Mouse (Mus musculus) heart, embryonic 13.5 days (tissue): ENCODE results near the gene Scd4. TPM values are rescaled to one million over a fixed set of nuclear protein-coding genes. Genes with fewer than 3 reads are reported as not detected.
"Not testable (repeated sequence)": the region's sequence is repeated elsewhere in the genome, so short reads cannot be mapped to it uniquely, and the experiment has no call there.

Source experiments
- ATAC-seq: fragments of 200-750 bp; cut with Nextera tagmentation; 2 replicates; pipeline ENCODE4 v1.8.0; 2017; ENCODE audit warnings: moderate TSS enrichment; ENCODE audit not compliant: insufficient number of reproducible peaks, low FRiP score, low TSS enrichment; ENCODE audit errors: extremely low read depth
- H3K27ac ChIP-seq: fragments of 300-500 bp; sonication (generic); replicated peaks from 2 replicates; pipeline ENCODE4 v1.5.1; 2015; ENCODE audit warnings: moderate library complexity, mild to moderate bottlenecking, inconsistent platforms
- H3K27me3 ChIP-seq: fragments of 300-500 bp; sonication (generic); replicated peaks from 2 replicates; pipeline ENCODE4 v1.6.1; 2015; ENCODE audit warnings: mild to moderate bottlenecking, inconsistent platforms
- H3K36me3 ChIP-seq: fragments of 300-500 bp; sonication (generic); 2 replicates; pipeline ENCODE4 v1.6.1; 2015; ENCODE audit warnings: mild to moderate bottlenecking, inconsistent platforms
- H3K4me1 ChIP-seq: fragments of 300-500 bp; sonication (generic); 2 replicates; pipeline ENCODE4 v1.6.1; 2015; ENCODE audit warnings: inconsistent platforms
- H3K4me2 ChIP-seq: fragments of 300-500 bp; sonication (generic); 2 replicates; pipeline ENCODE4 v1.6.1; 2015; ENCODE audit warnings: inconsistent platforms, mild to moderate bottlenecking, moderate library complexity
- H3K4me3 ChIP-seq: fragments of 300-500 bp; sonication (generic); 2 replicates; pipeline ENCODE4 v1.5.1; 2015; ENCODE audit warnings: moderate library complexity, mild to moderate bottlenecking, inconsistent platforms
- H3K9ac ChIP-seq: fragments of 300-500 bp; sonication (generic); 2 replicates; pipeline ENCODE4 v1.6.1; 2015; ENCODE audit warnings: inconsistent platforms, mild to moderate bottlenecking, moderate library complexity
- H3K9me3 ChIP-seq: fragments of 300-500 bp; sonication (generic); 2 replicates; pipeline ENCODE4 v1.6.1; 2016; ENCODE audit warnings: inconsistent platforms
- WGBS: fragments of 180-500 bp; shearing (Covaris S2); methylation state at CpG from one replicate; pipeline ENCODE4 v1.1.7; 2015; ENCODE audit warnings: mixed read lengths; 5-methylcytosine and 5-hydroxymethylcytosine counted together
- polyA plus RNA-seq: library from polyadenylated mRNA; unstranded; fragments of >200 nt; fragmentation: Nextera tagmentation; extraction: Ambion mirVana; gene quantifications from 2 replicates; pipeline ENCODE4 v1.2.1, GENCODE M21; 2015

Gene Scd4
- polyA plus RNA-seq, 1 experiment from 2014 or later, result 0.49 TPM

- peaks cover 39% of the 10 kb centered on the region for H3K36me3 ChIP-seq
- no peak for ATAC-seq
- WGBS, result 77% methylated on average over 12 of the region's 12 CpGs
- no peaks in the 10 kb centered on the region for H3K9me3 ChIP-seq
- no peak overlapping the region for H3K9ac ChIP-seq
- H3K4me2 ChIP-seq, result no peak overlapping the region
- H3K4me1 ChIP-seq, result peaks cover 37% of the 10 kb centered on the region
- no peaks in the 10 kb centered on the region for H3K27me3 ChIP-seq
- H3K27ac ChIP-seq, result no peak overlapping the region
- H3K4me3 ChIP-seq, result no peak overlapping the region
Observed at GRCm38 (mm10) chr19:44309351-44310154, 23.3 kb upstream of the Scd4 start.

GRCm38 (mm10) chr19:44310155-44310575 is 22.7 kb upstream of the Scd4 start:
- not testable (repeated sequence) for H3K9ac ChIP-seq, H3K4me2 ChIP-seq, H3K27me3 ChIP-seq, H3K9me3 ChIP-seq, ATAC-seq, H3K4me3 ChIP-seq, H3K27ac ChIP-seq
- 76% methylated on average over 1 of the region's 1 CpGs for WGBS
- peaks cover 32% of the 10 kb centered on the region for H3K4me1 ChIP-seq
- H3K36me3 ChIP-seq, result peaks cover 32% of the 10 kb centered on the region

GRCm38 (mm10) chr19:44310814-44311213 is 22.1 kb upstream of the Scd4 start:
- Histone ChIP-seq H3K27me3 (no peaks in the 10 kb centered on the region), H3K36me3 (peaks cover 26% of the 10 kb centered on the region), H3K4me2 (no peak overlapping the region), H3K9me3 (no peaks in the 10 kb centered on the region), H3K4me1 (peaks cover 31% of the 10 kb centered on the region), H3K9ac (no peak overlapping the region), H3K4me3 (no peak overlapping the region), H3K27ac (no peak overlapping the region)
- no peak for ATAC-seq
- 57% methylated on average over 5 of the region's 5 CpGs for WGBS

GRCm38 (mm10) chr19:44311306-44312006 is 21.4 kb upstream of the Scd4 start:
- Histone ChIP-seq H3K9me3 (no peaks in the 10 kb centered on the region), H3K4me1 (peaks cover 37% of the 10 kb centered on the region), H3K36me3 (peaks cover 20% of the 10 kb centered on the region), H3K27me3 (no peaks in the 10 kb centered on the region), H3K4me3 (no peak overlapping the region), H3K4me2 (no peak overlapping the region), H3K27ac (peak overlapping the region; percentile 25; the same call in 1 of the 2 replicates), H3K9ac (no peak overlapping the region)
- WGBS, result 61% methylated on average over 8 of the region's 8 CpGs
- no peak for ATAC-seq

GRCm38 (mm10) chr19:44312007-44312360 is 20.9 kb upstream of the Scd4 start:
- H3K4me1 ChIP-seq, result peaks cover 37% of the 10 kb centered on the region
- no peaks in the 10 kb centered on the region for H3K9me3 ChIP-seq
- no peak overlapping the region for H3K4me3 ChIP-seq
- peak overlapping the region; percentile 25; the same call in 1 of the 2 replicates for H3K27ac ChIP-seq
- H3K27me3 ChIP-seq, result no peaks in the 10 kb centered on the region
- peaks cover 14% of the 10 kb centered on the region for H3K36me3 ChIP-seq
- no peak overlapping the region for H3K9ac ChIP-seq
- H3K4me2 ChIP-seq, result no peak overlapping the region
- 41% methylated on average over 4 of the region's 4 CpGs for WGBS
- ATAC-seq, result no peak

- H3K4me3 ChIP-seq, result no peak overlapping the region
- no peak for ATAC-seq
- H3K4me2 ChIP-seq, result no peak overlapping the region
- WGBS, result 74% methylated on average over 3 of the region's 3 CpGs
- no peak overlapping the region for H3K9ac ChIP-seq
- peaks cover 3% of the 10 kb centered on the region for H3K36me3 ChIP-seq
- H3K4me1 ChIP-seq, result peaks cover 37% of the 10 kb centered on the region
- no peaks in the 10 kb centered on the region for H3K27me3 ChIP-seq
- no peak overlapping the region for H3K27ac ChIP-seq
- H3K9me3 ChIP-seq, result no peaks in the 10 kb centered on the region
Observed at GRCm38 (mm10) chr19:44313066-44313465, 19.8 kb upstream of the Scd4 start.

- Histone ChIP-seq H3K4me1 (peaks cover 37% of the 10 kb centered on the region), H3K4me3 (peak overlapping the region; percentile 58), H3K9ac (peak overlapping the region; percentile 81), H3K36me3 (no peaks in the 10 kb centered on the region), H3K27ac (peak overlapping the region; percentile 97), H3K4me2 (peak overlapping the region; percentile 77), H3K9me3 (peaks cover 7% of the 10 kb centered on the region; the same call in 1 of the 2 replicates), H3K27me3 (no peaks in the 10 kb centered on the region)
- under 1% methylated on average over 18 of the region's 18 CpGs for WGBS
- peak; percentile 87 for ATAC-seq
Observed at GRCm38 (mm10) chr19:44314327-44314759, 18.5 kb upstream of the Scd4 start.

- no peaks in the 10 kb centered on the region for H3K27me3 ChIP-seq
- peak overlapping the region; percentile 58 for H3K4me3 ChIP-seq
- peaks cover 7% of the 10 kb centered on the region; the same call in 1 of the 2 replicates for H3K9me3 ChIP-seq
- under 1% methylated on average over 11 of the region's 11 CpGs for WGBS
- H3K27ac ChIP-seq, result peak overlapping the region; percentile 97
- H3K4me2 ChIP-seq, result peak overlapping the region; percentile 77
- no peaks in the 10 kb centered on the region for H3K36me3 ChIP-seq
- ATAC-seq, result peak; percentile 43; the same call in 1 of the 2 replicates
- H3K4me1 ChIP-seq, result peaks cover 37% of the 10 kb centered on the region
- H3K9ac ChIP-seq, result peak overlapping the region; percentile 81
Observed at GRCm38 (mm10) chr19:44314871-44315414, 17.9 kb upstream of the Scd4 start.

GRCm38 (mm10) chr19:44316752-44317315 is 16.1 kb upstream of the Scd4 start:
- Histone ChIP-seq H3K9ac (no peak overlapping the region), H3K9me3 (peaks cover 7% of the 10 kb centered on the region; the same call in 1 of the 2 replicates), H3K4me1 (peaks cover 23% of the 10 kb centered on the region), H3K27me3 (no peaks in the 10 kb centered on the region), H3K27ac (no peak overlapping the region), H3K36me3 (no peaks in the 10 kb centered on the region), H3K4me2 (no peak overlapping the region), H3K4me3 (no peak overlapping the region)
- no peak for ATAC-seq
- 51% methylated on average over 5 of the region's 5 CpGs for WGBS

- Histone ChIP-seq H3K4me2 (no peak overlapping the region), H3K9me3 (peaks cover 7% of the 10 kb centered on the region; the same call in 1 of the 2 replicates), H3K9ac (no peak overlapping the region), H3K36me3 (no peaks in the 10 kb centered on the region), H3K4me1 (peaks cover 19% of the 10 kb centered on the region), H3K4me3 (no peak overlapping the region), H3K27ac (no peak overlapping the region), H3K27me3 (no peaks in the 10 kb centered on the region)
- no peak for ATAC-seq
- 67% methylated on average over 5 of the region's 5 CpGs for WGBS
Observed at GRCm38 (mm10) chr19:44317391-44317790, 15.5 kb upstream of the Scd4 start.

- Histone ChIP-seq H3K27ac (no peak overlapping the region), H3K9me3 (peaks cover 7% of the 10 kb centered on the region; the same call in 1 of the 2 replicates), H3K27me3 (no peaks in the 10 kb centered on the region), H3K9ac (no peak overlapping the region), H3K4me1 (peaks cover 19% of the 10 kb centered on the region), H3K36me3 (no peaks in the 10 kb centered on the region), H3K4me2 (no peak overlapping the region), H3K4me3 (no peak overlapping the region)
- no peak for ATAC-seq
Observed at GRCm38 (mm10) chr19:44318545-44318944, 14.3 kb upstream of the Scd4 start.
